Mouse (Mus musculus) cerebellum, adult 2 months (tissue): ENCODE measurements around the gene Cnn1.

Source experiments
- CTCF ChIP-seq: fragments of 200-500 bp; IDR thresholded peaks from 2 replicates; pipeline ENCODE4 v1.5.1; 2011; ENCODE audit warnings: low read depth, mild to moderate bottlenecking, control low read depth, low read length, moderate library complexity, borderline replicate concordance; ENCODE audit not compliant: insufficient read depth
- POLR2A ChIP-seq: fragments of 200-500 bp; IDR thresholded peaks from 2 replicates; pipeline ENCODE4 v1.6.1; 2011; ENCODE audit warnings: low read length, control low read depth, borderline replicate concordance; ENCODE audit not compliant: insufficient read depth

- no peak for TF ChIP-seq CTCF
- TF ChIP-seq POLR2A = no peak
Measured at GRCm38 (mm10) chr9:22099922-22100321, 906 bp downstream of the Cnn1 start.
